Mouse (Mus musculus) forebrain, embryonic 11.5 days (tissue): ENCODE results near the gene Pnp. TPM values are rescaled to one million over a fixed set of nuclear protein-coding genes. Genes with fewer than 3 reads are reported as not detected.
"Not testable (repeated sequence)": the region's sequence is repeated elsewhere in the genome, so short reads cannot be mapped to it uniquely, and the experiment has no call there.

ENCODE experiments used
- ATAC-seq: fragments of 200-750 bp; cut with Nextera tagmentation; replicated peaks from 2 replicates; pipeline ENCODE4 v1.8.0; 2017; ENCODE audit warnings: moderate TSS enrichment; ENCODE audit not compliant: low FRiP score
- DNase-seq: peaks from one replicate; pipeline ENCODE4 v3.0.0-alpha.2; 2017; ENCODE audit warnings: low spot score
- H3K27ac ChIP-seq: fragments of 300-500 bp; sonication (generic); 2 replicates; pipeline ENCODE4 v1.5.1; 2014; ENCODE audit warnings: low read depth, low read length
- H3K27me3 ChIP-seq: fragments of 300-500 bp; sonication (generic); 2 replicates; pipeline ENCODE4 v1.6.1; 2014; ENCODE audit warnings: mild to moderate bottlenecking, low read length, mixed read lengths; ENCODE audit not compliant: control insufficient read depth, insufficient read depth
- H3K36me3 ChIP-seq: fragments of 300-500 bp; sonication (generic); 2 replicates; pipeline ENCODE4 v1.6.1; 2014; ENCODE audit warnings: mild to moderate bottlenecking, low read length, moderate library complexity, mixed read lengths; ENCODE audit not compliant: control insufficient read depth, insufficient read depth
- H3K4me1 ChIP-seq: fragments of 300-500 bp; sonication (generic); replicated peaks from 2 replicates; pipeline ENCODE4 v1.6.1; 2014; ENCODE audit warnings: low read length, mixed read lengths; ENCODE audit not compliant: control insufficient read depth, insufficient read depth
- H3K4me2 ChIP-seq: fragments of 300-500 bp; sonication (generic); 2 replicates; pipeline ENCODE4 v1.6.1; 2014; ENCODE audit warnings: low read depth, mild to moderate bottlenecking, low read length, moderate library complexity, mixed read lengths; ENCODE audit not compliant: severe bottlenecking
- H3K4me3 ChIP-seq: fragments of 300-500 bp; sonication (generic); 2 replicates; pipeline ENCODE4 v1.5.1; 2014; ENCODE audit warnings: low read depth, low read length
- H3K9ac ChIP-seq: fragments of 300-500 bp; sonication (generic); 2 replicates; pipeline ENCODE4 v1.6.1; 2014; ENCODE audit warnings: low read length
- H3K9me3 ChIP-seq: fragments of 300-500 bp; sonication (generic); 2 replicates; pipeline ENCODE4 v1.6.1; 2016; ENCODE audit warnings: low read length, mixed read lengths; ENCODE audit not compliant: control insufficient read depth
- WGBS: fragments of 180-500 bp; shearing (Covaris S2); extraction: QIAGEN DNeasy Blood & Tissue Kit; methylation state at CpG from one replicate; pipeline ENCODE4 v1.1.7; 2014; 5-methylcytosine and 5-hydroxymethylcytosine counted together
- polyA plus RNA-seq: library from polyadenylated mRNA; unstranded; fragments of >200 nt; fragmentation: Nextera tagmentation; extraction: Ambion mirVana; gene quantifications from 2 replicates; pipeline ENCODE4 v1.2.1, GENCODE M21; 2014

Gene Pnp
- polyA plus RNA-seq, 1 experiment from 2014 or later = 69.6 TPM

- H3K9me3 ChIP-seq = no peaks in the 10 kb centered on the region
- ATAC-seq = no peak
- no peaks in the 10 kb centered on the region; the same call in 1 of the 2 replicates for H3K27me3 ChIP-seq
- H3K36me3 ChIP-seq = no peaks in the 10 kb centered on the region
- DNase-seq = no peak
- peak within 1 kb of the TSS; percentile 34 for H3K4me3 ChIP-seq
- peak within 1 kb of the TSS; percentile 68 for H3K4me2 ChIP-seq
- H3K9ac ChIP-seq = peak within 1 kb of the TSS; percentile 6; the same call in 1 of the 2 replicates
- H3K27ac ChIP-seq = no peak within 1 kb of the TSS
- 0 out of 2 replicates have a peak, but pooled peaks cover 3% of the 10 kb centered on the region for H3K4me1 ChIP-seq
- WGBS = 37% methylated on average over 7 of the region's 7 CpGs
Observed at GRCm38 (mm10) chr14:50897374-50897765, 33.5 kb upstream of the Pnp start, which contains the start of gene Klhl33. Gene Klhl33 (minus strand): TSS chr14:50897507.

DNA sequence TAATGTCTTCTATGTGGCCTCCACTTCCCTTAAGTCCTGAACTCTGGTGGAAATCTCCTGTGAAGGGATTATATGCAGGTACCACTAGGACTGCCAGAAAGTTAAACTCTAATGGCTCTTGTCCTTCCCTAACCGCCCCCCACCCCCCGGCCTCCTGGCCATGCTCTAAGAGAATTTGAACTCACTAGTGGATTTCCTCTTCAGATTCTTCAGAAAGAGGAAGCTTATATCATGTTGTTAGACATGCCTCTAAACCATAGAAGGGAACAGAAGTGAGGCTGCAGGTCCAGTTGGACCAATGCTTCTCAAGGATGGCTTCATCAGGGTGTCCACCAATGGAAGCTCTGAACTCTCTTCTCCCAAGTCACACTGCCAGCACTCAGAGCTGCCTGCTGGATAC lies 32.9 kb upstream of the Pnp start:
- DNase-seq, H3K4me2 ChIP-seq, H3K9ac ChIP-seq, H3K36me3 ChIP-seq, H3K4me3 ChIP-seq, H3K9me3 ChIP-seq, H3K27ac ChIP-seq, ATAC-seq, H3K4me1 ChIP-seq, H3K27me3 ChIP-seq: not testable (repeated sequence)
- 91% methylated on average over 2 of the region's 2 CpGs for WGBS

GRCm38 (mm10) chr14:50903973-50904827 lies 26.7 kb upstream of the Pnp start:
- peak; percentile 92 for ATAC-seq
- H3K4me1 ChIP-seq = no peaks in the 10 kb centered on the region
- H3K9me3 ChIP-seq = no peaks in the 10 kb centered on the region
- H3K36me3 ChIP-seq = no peaks in the 10 kb centered on the region
- H3K4me3 ChIP-seq = peak overlapping the region; percentile 36
- 3% methylated on average over 26 of the region's 26 CpGs for WGBS
- peak overlapping the region; percentile 62 for H3K9ac ChIP-seq
- no peaks in the 10 kb centered on the region for H3K27me3 ChIP-seq
- H3K27ac ChIP-seq = no peak overlapping the region
- H3K4me2 ChIP-seq = peak overlapping the region; percentile 57
- peak; percentile 80 for DNase-seq

DNA sequence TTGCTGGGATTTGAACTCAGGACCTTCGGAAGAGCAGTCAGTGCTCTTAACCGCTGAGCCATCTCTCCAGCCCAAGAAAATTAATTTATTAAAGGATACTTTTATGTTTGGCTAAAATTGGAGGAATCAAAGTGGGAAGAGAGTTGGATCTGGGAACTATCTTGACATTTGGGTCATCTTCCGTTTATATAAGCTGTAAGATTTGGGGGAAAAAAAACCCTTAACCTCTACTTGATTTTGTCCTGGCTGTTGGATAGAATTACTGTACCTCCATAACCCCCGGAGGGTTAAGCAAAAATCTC lies 26.1 kb upstream of the Pnp start:
- Histone ChIP-seq H3K9ac (no peak overlapping the region), H3K4me3 (no peak overlapping the region), H3K9me3 (no peaks in the 10 kb centered on the region), H3K27me3 (no peaks in the 10 kb centered on the region), H3K4me1 (no peaks in the 10 kb centered on the region), H3K36me3 (no peaks in the 10 kb centered on the region), H3K27ac (no peak overlapping the region), H3K4me2 (no peak overlapping the region)
- WGBS = 79% methylated on average over 4 of the region's 4 CpGs
- ATAC-seq = no peak
- DNase-seq = no peak

- not testable (repeated sequence) for H3K36me3 ChIP-seq, H3K4me2 ChIP-seq, H3K9ac ChIP-seq, H3K9me3 ChIP-seq, H3K27me3 ChIP-seq, DNase-seq, H3K4me1 ChIP-seq, H3K27ac ChIP-seq, ATAC-seq, H3K4me3 ChIP-seq
Observed at GRCm38 (mm10) chr14:50905327-50905726, 25.6 kb upstream of the Pnp start.

DNA sequence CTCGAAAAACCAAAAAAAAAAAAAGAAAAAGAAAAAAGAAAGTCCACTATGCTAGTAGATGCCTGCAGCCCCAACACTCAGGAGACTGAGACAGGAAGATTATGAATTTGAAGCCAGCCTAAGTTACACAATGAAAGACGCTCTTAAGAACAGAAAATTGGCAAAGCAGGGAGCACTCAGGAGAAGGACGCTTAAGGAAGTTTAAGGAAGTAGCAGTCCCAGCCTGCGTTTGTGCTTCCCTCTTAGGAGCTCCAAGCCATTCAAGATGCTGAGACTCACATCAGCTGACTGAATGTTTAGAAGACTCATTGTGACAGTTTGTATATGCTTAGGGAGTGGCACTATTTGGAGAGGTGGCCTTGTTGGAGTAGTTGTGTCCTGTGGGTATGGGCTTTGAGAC lies 22.8 kb upstream of the Pnp start:
- no peak overlapping the region for H3K27ac ChIP-seq
- H3K36me3 ChIP-seq = no peaks in the 10 kb centered on the region; the same call in 1 of the 2 replicates
- H3K9me3 ChIP-seq = no peaks in the 10 kb centered on the region
- DNase-seq (no peak), ATAC-seq (no peak)
- no peak overlapping the region for H3K9ac ChIP-seq
- 82% methylated on average over 4 of the region's 4 CpGs for WGBS
- H3K4me2 ChIP-seq = no peak overlapping the region
- no peak overlapping the region for H3K4me3 ChIP-seq
- no peaks in the 10 kb centered on the region for H3K4me1 ChIP-seq
- no peaks in the 10 kb centered on the region for H3K27me3 ChIP-seq

GRCm38 (mm10) chr14:50911356-50911755 lies 19.5 kb upstream of the Pnp start:
- Histone ChIP-seq H3K4me1 (no peaks in the 10 kb centered on the region), H3K9ac (no peak overlapping the region), H3K27me3 (no peaks in the 10 kb centered on the region), H3K27ac (no peak overlapping the region), H3K36me3 (peaks cover 2% of the 10 kb centered on the region; the same call in 1 of the 2 replicates), H3K9me3 (no peaks in the 10 kb centered on the region), H3K4me2 (no peak overlapping the region), H3K4me3 (no peak overlapping the region)
- DNase-seq (no peak), ATAC-seq (no peak)
- 45% methylated on average over 3 of the region's 3 CpGs for WGBS

GRCm38 (mm10) chr14:50923437-50923836 lies 7.4 kb upstream of the Pnp start:
- H3K36me3 ChIP-seq, H3K27me3 ChIP-seq, H3K4me1 ChIP-seq, ATAC-seq, H3K9me3 ChIP-seq, H3K27ac ChIP-seq, DNase-seq: not testable (repeated sequence)
- Histone ChIP-seq H3K4me3 (peak overlapping the region; percentile 80), H3K4me2 (peak overlapping the region; percentile 51), H3K9ac (peak overlapping the region; percentile 90)
- 81% methylated on average over 1 of the region's 1 CpGs for WGBS
